Mouse (Mus musculus): ENCODE measurements at regions not wholly inside any gene's neighbourhood (a gene's known extent, or its start where the extent isn't known, plus 50 kb on each side); places are given as distances from the start of the nearest gene placed in this dataset.

- TF ChIP-seq EP300 (optimal IDR thresholded peaks at IDR 0.05) (no peak), CTCF (IDR thresholded peaks at IDR 0.05; ENCODE audit: low read depth) (no peak)
Measured at GRCm38 (mm10) chr16:47875258-47875657, 408.3 kb upstream of the Dppa4 start.
